Mouse (Mus musculus) intestine, embryonic 14.5 days (tissue): ENCODE results near the gene Fars2. TPM values are rescaled to one million over a fixed set of nuclear protein-coding genes. Genes with fewer than 3 reads are reported as not detected.

ENCODE experiments used
- ATAC-seq: fragments of 200-750 bp; cut with Nextera tagmentation; replicated peaks from 2 replicates; pipeline ENCODE4 v1.8.0; 2017; ENCODE audit warnings: low read depth, moderate number of reproducible peaks, moderate TSS enrichment, moderate library complexity; ENCODE audit not compliant: low FRiP score, low TSS enrichment
- DNase-seq: peaks from one replicate; pipeline ENCODE4 v3.0.0-alpha.2; 2018; ENCODE audit warnings: low spot score
- H3K27ac ChIP-seq: fragments of 300-500 bp; sonication (generic); 2 replicates; pipeline ENCODE4 v1.5.1; 2014; ENCODE audit warnings: low read depth, mild to moderate bottlenecking, control low read depth
- H3K27me3 ChIP-seq: fragments of 300-500 bp; sonication (generic); replicated peaks from 2 replicates; pipeline ENCODE4 v1.6.1; 2014; ENCODE audit warnings: low read length, control low read depth; ENCODE audit not compliant: control insufficient read depth, insufficient read depth
- H3K36me3 ChIP-seq: fragments of 300-500 bp; sonication (generic); 2 replicates; pipeline ENCODE4 v1.6.1; 2014; ENCODE audit warnings: low read length, control low read depth; ENCODE audit not compliant: control insufficient read depth, insufficient read depth
- H3K4me1 ChIP-seq: fragments of 300-500 bp; sonication (generic); replicated peaks from 2 replicates; pipeline ENCODE4 v1.6.1; 2014; ENCODE audit warnings: low read length, control low read depth, mixed read lengths; ENCODE audit not compliant: control insufficient read depth, insufficient read depth
- H3K4me2 ChIP-seq: fragments of 300-500 bp; sonication (generic); 2 replicates; pipeline ENCODE4 v1.6.1; 2014; ENCODE audit warnings: low read length
- H3K4me3 ChIP-seq: fragments of 300-500 bp; sonication (generic); 2 replicates; pipeline ENCODE4 v1.5.1; 2014; ENCODE audit warnings: low read depth, low read length, control low read depth, mixed read lengths
- H3K9ac ChIP-seq: fragments of 300-500 bp; sonication (generic); 2 replicates; pipeline ENCODE4 v1.6.1; 2014; ENCODE audit warnings: mild to moderate bottlenecking, low read length
- H3K9me3 ChIP-seq: fragments of 300-500 bp; sonication (generic); 2 replicates; pipeline ENCODE4 v1.6.1; 2016; ENCODE audit warnings: low read length, control low read depth; ENCODE audit not compliant: control insufficient read depth
- WGBS: fragments of 180-500 bp; shearing (Covaris S2); extraction: QIAGEN DNeasy Blood & Tissue Kit; methylation state at CpG from one replicate; pipeline ENCODE4 v1.1.7; 2014; 5-methylcytosine and 5-hydroxymethylcytosine counted together
- polyA plus RNA-seq: library from polyadenylated mRNA; unstranded; fragments of >200 nt; fragmentation: Nextera tagmentation; extraction: Ambion mirVana; gene quantifications from 2 replicates; pipeline ENCODE4 v1.2.1, GENCODE M21; 2014

The Fars2 gene
- polyA plus RNA-seq, 1 experiment from 2014 or later, result 37.6 TPM

GRCm38 (mm10) chr13:36129360-36130054 lies 12.3 kb downstream of the Fars2 start:
- 95% methylated on average over 2 of the region's 2 CpGs for WGBS
- H3K9me3 ChIP-seq, result no peaks in the 10 kb centered on the region
- no peak overlapping the region for H3K27ac ChIP-seq
- DNase-seq (no peak), ATAC-seq (no peak)
- no peak overlapping the region for H3K9ac ChIP-seq
- H3K4me1 ChIP-seq, result no peaks in the 10 kb centered on the region
- no peaks in the 10 kb centered on the region for H3K27me3 ChIP-seq
- no peak overlapping the region for H3K4me3 ChIP-seq
- H3K36me3 ChIP-seq, result no peaks in the 10 kb centered on the region
- no peak overlapping the region for H3K4me2 ChIP-seq

GRCm38 (mm10) chr13:36131401-36131800 lies 14.2 kb downstream of the Fars2 start:
- H3K9me3 ChIP-seq, result no peaks in the 10 kb centered on the region
- H3K4me3 ChIP-seq, result no peak overlapping the region
- H3K4me2 ChIP-seq, result no peak overlapping the region
- no peak overlapping the region for H3K27ac ChIP-seq
- H3K36me3 ChIP-seq, result no peaks in the 10 kb centered on the region
- no peak for ATAC-seq
- no peak for DNase-seq
- WGBS, result 90% methylated on average over 5 of the region's 5 CpGs
- H3K4me1 ChIP-seq, result no peaks in the 10 kb centered on the region
- H3K9ac ChIP-seq, result no peak overlapping the region
- H3K27me3 ChIP-seq, result no peaks in the 10 kb centered on the region

GRCm38 (mm10) chr13:36131992-36132649 lies 14.9 kb downstream of the Fars2 start:
- no peak overlapping the region for H3K4me3 ChIP-seq
- no peak overlapping the region for H3K9ac ChIP-seq
- WGBS, result 82% methylated on average over 4 of the region's 5 CpGs
- no peak for ATAC-seq
- H3K9me3 ChIP-seq, result no peaks in the 10 kb centered on the region
- no peak overlapping the region for H3K27ac ChIP-seq
- H3K4me1 ChIP-seq, result no peaks in the 10 kb centered on the region
- no peak overlapping the region for H3K4me2 ChIP-seq
- no peak for DNase-seq
- no peaks in the 10 kb centered on the region for H3K27me3 ChIP-seq
- no peaks in the 10 kb centered on the region for H3K36me3 ChIP-seq

GRCm38 (mm10) chr13:36139703-36140102 lies 22.5 kb downstream of the Fars2 start:
- ATAC-seq (no peak), DNase-seq (no peak)
- no peak overlapping the region for H3K9ac ChIP-seq
- H3K27me3 ChIP-seq, result no peaks in the 10 kb centered on the region
- H3K4me2 ChIP-seq, result no peak overlapping the region
- no peaks in the 10 kb centered on the region for H3K9me3 ChIP-seq
- 71% methylated on average over 5 of the region's 5 CpGs for WGBS
- no peaks in the 10 kb centered on the region for H3K36me3 ChIP-seq
- no peaks in the 10 kb centered on the region; the same call in 1 of the 2 replicates for H3K4me1 ChIP-seq
- no peak overlapping the region for H3K4me3 ChIP-seq
- no peak overlapping the region for H3K27ac ChIP-seq

- Histone ChIP-seq H3K36me3 (no peaks in the 10 kb centered on the region), H3K9ac (no peak overlapping the region), H3K27ac (no peak overlapping the region), H3K4me2 (no peak overlapping the region), H3K27me3 (no peaks in the 10 kb centered on the region), H3K9me3 (no peaks in the 10 kb centered on the region), H3K4me1 (no peaks in the 10 kb centered on the region; the same call in 1 of the 2 replicates), H3K4me3 (no peak overlapping the region)
- DNase-seq (no peak), ATAC-seq (no peak)
- 68% methylated on average over 5 of the region's 5 CpGs for WGBS
These were observed 23.2 kb downstream of the Fars2 start for GRCm38 (mm10) chr13:36140247-36141016.

- DNase-seq, result no peak
- 74% methylated on average over 1 of the region's 1 CpGs for WGBS
- Histone ChIP-seq H3K4me3 (no peak overlapping the region), H3K9ac (no peak overlapping the region), H3K4me1 (peaks cover 5% of the 10 kb centered on the region), H3K9me3 (no peaks in the 10 kb centered on the region), H3K36me3 (no peaks in the 10 kb centered on the region), H3K27me3 (no peaks in the 10 kb centered on the region), H3K27ac (no peak overlapping the region), H3K4me2 (no peak overlapping the region)
- no peak for ATAC-seq
These were observed 28.4 kb downstream of the Fars2 start for GRCm38 (mm10) chr13:36145601-36146000.

GRCm38 (mm10) chr13:36149175-36149939 lies 32.1 kb downstream of the Fars2 start:
- Histone ChIP-seq H3K9ac (no peak overlapping the region), H3K9me3 (no peaks in the 10 kb centered on the region), H3K27ac (no peak overlapping the region; the same call in 1 of the 2 replicates), H3K4me1 (peaks cover 5% of the 10 kb centered on the region; the same call in 1 of the 2 replicates), H3K4me2 (no peak overlapping the region), H3K4me3 (no peak overlapping the region), H3K27me3 (no peaks in the 10 kb centered on the region), H3K36me3 (no peaks in the 10 kb centered on the region)
- ATAC-seq (0 out of 2 replicates have a peak, but pooled peaks have one; percentile 27), DNase-seq (no peak)
- WGBS, result 41% methylated on average over 6 of the region's 6 CpGs

GRCm38 (mm10) chr13:36150272-36150671 lies 33.1 kb downstream of the Fars2 start:
- H3K4me2 ChIP-seq, result no peak overlapping the region
- no peaks in the 10 kb centered on the region for H3K27me3 ChIP-seq
- H3K27ac ChIP-seq, result no peak overlapping the region
- no peaks in the 10 kb centered on the region for H3K36me3 ChIP-seq
- no peak overlapping the region for H3K4me3 ChIP-seq
- ATAC-seq (no peak), DNase-seq (no peak)
- 46% methylated on average over 5 of the region's 5 CpGs for WGBS
- no peaks in the 10 kb centered on the region for H3K9me3 ChIP-seq
- no peak overlapping the region for H3K9ac ChIP-seq
- peaks cover 5% of the 10 kb centered on the region; the same call in 1 of the 2 replicates for H3K4me1 ChIP-seq
